Mouse (Mus musculus) erythroid progenitor cell, adult 5-6 weeks (primary cell): ENCODE measurements around the gene Cd2bp2. TPM values are rescaled to one million over a fixed set of nuclear protein-coding genes. Genes with fewer than 3 reads are reported as not detected.

Experiments
- ATAC-seq: replicated peaks from 2 replicates; pipeline ENCODE4 v1.8.0; 2016; ENCODE audit warnings: moderate number of reproducible peaks, mild to moderate bottlenecking, moderate TSS enrichment, inconsistent platforms; ENCODE audit not compliant: poor library complexity, low FRiP score, severe bottlenecking
- total RNA-seq, 2 experiments: library from RNA; stranded (forward) in 1 of 2; stranded (reverse) in 1 of 2; fragments of 150-400 nt in 1 of 2; fragments of 186-747, 209-891 nt in 1 of 2; gene quantifications; 2 replicates each; pipeline versions ENCODE4 v1.2.3 to v1.2.4; 2015 to 2017; ENCODE audit warnings: low replicate concordance in 2 of 2

Gene Cd2bp2
- total RNA-seq (2015; ENCODE audit: low replicate concordance) (18.7 and 25.2 TPM in 2 replicates), total RNA-seq (2017; ENCODE audit: low replicate concordance) (43.6 and 63.3 TPM in 2 replicates)

- ATAC-seq: peak; percentile 92
Measured at GRCm38 (mm10) chr7:127195544-127196295, at the start of gene Cd2bp2. TSS of gene Cd2bp2 (minus strand) at chr7:127196050.

- no peak for ATAC-seq
Measured at GRCm38 (mm10) chr7:127244658-127245510, 49.0 kb upstream of the Cd2bp2 start.

GRCm38 (mm10) chr7:127243870-127244657 is 48.2 kb upstream of the Cd2bp2 start, which contains the start of gene Zfp771:
TSS of gene Zfp771 (plus strand) at chr7:127244274.
- peak; percentile 94 for ATAC-seq

- 0 out of 2 replicates have a peak, but pooled peaks have one; percentile 3 for ATAC-seq
Measured at GRCm38 (mm10) chr7:127243361-127243867, 47.6 kb upstream of the Cd2bp2 start.

GRCm38 (mm10) chr7:127234777-127235176 is 38.9 kb upstream of the Cd2bp2 start:
- no peak for ATAC-seq

GRCm38 (mm10) chr7:127233765-127234164 is 37.9 kb upstream of the Cd2bp2 start:
- no peak for ATAC-seq

GRCm38 (mm10) chr7:127233368-127233749 is 37.5 kb upstream of the Cd2bp2 start:
- peak; percentile 17 for ATAC-seq

GRCm38 (mm10) chr7:127232622-127233367 is 36.9 kb upstream of the Cd2bp2 start, which contains the start of the genes Zfp553 and Sept1:
TSS of gene Zfp553 (plus strand) at chr7:127233061.
TSS of gene Sept1 (minus strand) at chr7:127233130.
- peak; percentile 70 for ATAC-seq

- ATAC-seq: no peak
Measured at GRCm38 (mm10) chr7:127231826-127232621, 36.2 kb upstream of the Cd2bp2 start.

- ATAC-seq: no peak
Measured at GRCm38 (mm10) chr7:127231376-127231775, 35.5 kb upstream of the Cd2bp2 start.

- peak; percentile 65 for ATAC-seq
Measured at GRCm38 (mm10) chr7:127228615-127229303, 32.9 kb upstream of the Cd2bp2 start.

- peak; percentile 89 for ATAC-seq
Measured at GRCm38 (mm10) chr7:127225147-127225995, 29.5 kb upstream of the Cd2bp2 start.

GRCm38 (mm10) chr7:127224616-127225015 is 28.8 kb upstream of the Cd2bp2 start:
- no peak for ATAC-seq

GRCm38 (mm10) chr7:127223515-127224478 is 27.9 kb upstream of the Cd2bp2 start:
- peak; percentile 68 for ATAC-seq

- no peak for ATAC-seq
Measured at GRCm38 (mm10) chr7:127223106-127223505, 27.3 kb upstream of the Cd2bp2 start.
